Mouse (Mus musculus) ES-Bruce4 (cell line): ENCODE data around the gene Agpat4. TPM values are rescaled to one million over a fixed set of nuclear protein-coding genes. Genes with fewer than 3 reads are reported as not detected.
A peak's percentile ranks its signal among the peaks of the same experiment; 100 is the strongest.

ENCODE experiments used
- H3K27ac ChIP-seq: 2 replicates; pipeline ENCODE4 v1.5.1; 2012; ENCODE audit warnings: low read length, inconsistent platforms; ENCODE audit not compliant: insufficient read depth
- H3K27me3 ChIP-seq: 2 replicates; pipeline ENCODE4 v1.6.1; 2012; ENCODE audit warnings: mild to moderate bottlenecking, low read length, inconsistent platforms; ENCODE audit not compliant: control insufficient read depth, poor library complexity, insufficient read depth, severe bottlenecking
- H3K36me3 ChIP-seq: 2 replicates; pipeline ENCODE4 v1.6.1; 2012; ENCODE audit warnings: inconsistent platforms, mild to moderate bottlenecking, low read length, moderate library complexity; ENCODE audit not compliant: control insufficient read depth, poor library complexity, insufficient read depth, severe bottlenecking
- H3K4me1 ChIP-seq: one replicate; pipeline ENCODE4 v1.8.1; 2011; ENCODE audit warnings: low read length; ENCODE audit not compliant: control insufficient read depth, insufficient read depth
- H3K4me3 ChIP-seq: 2 replicates; pipeline ENCODE4 v1.5.1; 2011; ENCODE audit warnings: low read depth, mild to moderate bottlenecking, low read length
- H3K9ac ChIP-seq: 2 replicates; pipeline ENCODE4 v1.6.1; 2012; ENCODE audit warnings: low read depth, mild to moderate bottlenecking, inconsistent platforms; ENCODE audit not compliant: poor library complexity, severe bottlenecking
- H3K9me3 ChIP-seq: replicated peaks from 2 replicates; pipeline ENCODE4 v1.6.1; 2012; ENCODE audit warnings: mild to moderate bottlenecking, low read length, inconsistent platforms; ENCODE audit not compliant: control insufficient read depth, poor library complexity, insufficient read depth, severe bottlenecking
- CTCF ChIP-seq: IDR thresholded peaks from one replicate; pipeline ENCODE4 v1.8.1; 2011; ENCODE audit warnings: low read depth, low read length
- EP300 ChIP-seq: IDR thresholded peaks from 2 replicates; pipeline ENCODE4 v1.6.1; 2011; ENCODE audit warnings: low read depth, low read length; ENCODE audit not compliant: insufficient read depth
- POLR2A ChIP-seq: IDR thresholded peaks from one replicate; pipeline ENCODE4 v1.8.1; 2011; ENCODE audit warnings: low read length; ENCODE audit not compliant: insufficient read depth
- polyA plus RNA-seq: library from polyadenylated mRNA; stranded (reverse); fragments of >200 nt; gene quantifications from 2 replicates; pipeline ENCODE4 v1.2.4, GENCODE M21; 2011; ENCODE audit warnings: low read depth; ENCODE audit not compliant: missing spikeins, insufficient read depth, insufficient read length

The Agpat4 gene
- polyA plus RNA-seq, 1 experiment: 80.4 TPM

DNA sequence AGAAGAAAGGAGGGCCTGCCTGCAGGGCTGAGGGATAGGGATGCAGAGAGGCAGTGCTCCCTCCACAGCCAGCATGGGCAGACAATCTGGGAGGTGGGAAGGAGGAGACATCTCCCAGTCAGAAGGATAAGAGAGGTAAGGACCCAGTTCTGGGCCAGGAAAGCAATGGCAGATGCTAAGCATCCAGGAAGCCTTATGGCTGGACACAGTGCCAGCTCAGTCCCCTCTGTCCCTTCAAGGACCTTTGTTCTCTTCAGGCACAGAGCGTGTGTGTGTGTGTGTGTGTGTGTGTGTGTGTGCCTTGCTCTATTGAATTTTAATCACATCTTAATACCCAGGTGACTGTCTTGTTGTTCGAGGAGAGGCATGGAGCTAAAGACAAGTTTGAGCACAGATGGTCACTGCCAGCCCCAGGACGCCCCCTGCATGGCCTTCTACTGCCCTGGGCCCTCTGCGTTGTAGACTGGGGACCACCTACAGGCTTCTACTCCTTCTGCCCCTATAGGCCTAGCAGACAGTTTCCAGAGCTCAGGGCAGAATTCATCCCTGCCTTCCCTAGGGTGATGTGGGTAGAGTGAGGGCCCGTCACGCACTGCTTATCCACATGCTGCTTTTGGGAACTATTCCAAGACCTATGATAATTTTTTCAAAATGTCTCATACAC is 25.5 kb upstream of the Agpat4 start:
- TF ChIP-seq CTCF (no peak), POLR2A (no peak), EP300 (no peak)
- Histone ChIP-seq H3K9ac (no peak overlapping the region), H3K27me3 (no peaks in the 10 kb centered on the region)

DNA sequence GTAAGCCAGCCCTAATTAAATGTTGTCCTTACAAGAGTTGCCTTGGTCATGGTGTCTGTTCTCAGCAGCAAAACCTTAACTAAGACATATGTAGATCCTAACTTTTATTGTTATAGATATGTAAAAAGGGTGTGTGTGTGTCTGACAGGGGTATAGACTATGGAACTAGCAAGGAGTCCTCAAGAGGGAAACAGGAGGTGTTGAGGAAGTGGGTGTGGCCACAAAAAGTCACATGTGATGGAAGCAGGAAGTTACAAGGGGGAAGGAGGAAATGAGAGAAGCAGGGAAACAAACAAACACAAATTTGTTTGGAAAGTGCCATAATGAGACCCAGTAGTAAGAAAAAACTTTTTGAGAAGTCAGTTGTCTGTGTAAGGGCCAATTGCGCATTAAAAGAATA is 24.5 kb upstream of the Agpat4 start:
- no peak overlapping the region for H3K27ac ChIP-seq
- H3K4me1 ChIP-seq: no peaks in the 10 kb centered on the region
- H3K4me3 ChIP-seq: no peak overlapping the region
- no peaks in the 10 kb centered on the region for H3K9me3 ChIP-seq
- H3K27me3 ChIP-seq: no peaks in the 10 kb centered on the region
- no peak overlapping the region for H3K9ac ChIP-seq
- H3K36me3 ChIP-seq: no peaks in the 10 kb centered on the region
- TF ChIP-seq CTCF (no peak), EP300 (no peak), POLR2A (no peak)

More for the DNA sequence above, 25.5 kb upstream of the Agpat4 start:
- Histone ChIP-seq H3K27ac (no peak overlapping the region), H3K4me1 (no peaks in the 10 kb centered on the region), H3K4me3 (no peak overlapping the region), H3K9me3 (no peaks in the 10 kb centered on the region), H3K36me3 (no peaks in the 10 kb centered on the region)

DNA sequence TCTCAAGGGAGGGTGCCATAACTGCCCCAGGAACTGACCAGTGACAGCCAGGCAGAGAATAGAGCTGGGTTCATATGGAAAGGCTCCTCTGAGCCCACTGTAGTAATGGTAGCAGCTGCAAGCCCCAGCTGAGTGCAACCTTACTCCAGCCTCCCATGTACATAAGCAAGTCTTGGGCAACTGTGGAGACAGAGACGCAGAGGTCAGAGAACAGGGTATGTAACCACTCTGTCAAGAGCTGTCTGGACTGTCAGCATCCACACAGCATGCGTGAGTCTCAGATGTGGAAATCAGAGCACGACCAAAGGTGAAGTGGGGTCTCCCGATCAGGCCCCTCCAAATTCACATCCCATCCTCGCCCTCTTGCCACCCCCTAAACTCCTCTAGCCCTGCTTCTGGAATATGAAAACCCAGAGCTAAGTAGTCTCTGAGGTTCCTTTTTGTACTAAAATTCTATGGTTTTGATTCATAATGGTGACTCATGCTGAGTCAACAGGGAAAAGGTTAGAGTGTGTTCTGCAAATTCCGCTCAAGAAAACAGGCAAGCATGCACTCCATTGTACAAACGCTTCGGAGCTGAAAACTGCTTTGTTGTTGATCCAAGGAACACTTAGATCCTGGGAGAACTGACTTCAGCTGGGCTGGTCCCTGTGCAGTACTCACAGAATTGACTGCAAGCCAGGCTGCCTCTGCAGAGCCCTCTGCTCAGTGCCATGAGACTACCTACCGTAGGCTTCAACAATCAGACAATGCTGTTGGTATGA is 23.5 kb upstream of the Agpat4 start:
- TF ChIP-seq EP300 (no peak), POLR2A (no peak), CTCF (no peak)
- Histone ChIP-seq H3K9me3 (no peaks in the 10 kb centered on the region), H3K27me3 (no peaks in the 10 kb centered on the region), H3K4me1 (no peaks in the 10 kb centered on the region), H3K9ac (no peak overlapping the region), H3K36me3 (no peaks in the 10 kb centered on the region), H3K4me3 (no peak overlapping the region), H3K27ac (no peak overlapping the region)

DNA sequence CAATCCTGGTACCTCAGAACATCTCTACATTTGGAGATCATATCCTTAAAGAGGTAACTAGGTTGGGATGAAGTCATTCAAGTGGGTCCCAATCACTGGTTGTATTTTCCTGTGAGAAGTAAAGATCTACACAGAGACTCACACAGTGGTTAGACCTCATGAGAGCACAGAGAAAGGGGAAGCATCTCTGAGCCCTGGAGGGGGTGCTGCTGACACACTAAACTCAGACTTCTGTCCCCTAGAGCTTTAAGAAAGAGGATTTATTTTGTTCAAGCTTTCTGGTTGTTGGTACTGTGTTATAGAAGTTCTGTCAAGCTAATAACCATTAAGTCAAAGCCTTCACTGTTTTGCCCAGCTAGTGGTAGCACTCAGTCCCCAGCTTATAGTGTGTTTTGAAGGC is 19.1 kb upstream of the Agpat4 start:
- TF ChIP-seq POLR2A (no peak), EP300 (no peak), CTCF (no peak)
- H3K36me3 ChIP-seq: no peaks in the 10 kb centered on the region
- H3K27me3 ChIP-seq: no peaks in the 10 kb centered on the region
- peaks cover 2% of the 10 kb centered on the region for H3K4me1 ChIP-seq
- H3K9ac ChIP-seq: no peak overlapping the region
- H3K4me3 ChIP-seq: no peak overlapping the region
- peaks cover 5% of the 10 kb centered on the region; the same call in 1 of the 2 replicates for H3K9me3 ChIP-seq
- H3K27ac ChIP-seq: no peak overlapping the region

DNA sequence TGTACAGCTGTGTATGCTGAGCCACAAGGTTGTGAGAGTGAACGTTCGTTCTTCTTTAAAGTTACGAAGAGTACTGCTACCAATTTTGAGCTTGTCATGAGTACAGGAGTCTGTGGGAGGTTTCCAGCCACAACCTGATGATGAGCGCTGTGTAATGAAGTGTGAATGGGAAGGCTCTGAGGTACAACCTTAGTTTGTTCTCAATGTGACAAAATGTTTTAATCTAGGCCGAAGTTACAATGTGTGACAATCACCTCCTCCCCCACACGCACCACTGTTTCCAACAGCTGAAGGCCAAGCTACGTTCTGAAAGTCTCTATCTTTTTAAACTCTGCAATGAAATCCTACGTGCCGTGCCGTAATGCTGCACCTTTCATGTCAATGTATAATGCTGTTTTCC is 16.2 kb upstream of the Agpat4 start:
- Histone ChIP-seq H3K27ac (no peak overlapping the region), H3K9me3 (peaks cover 5% of the 10 kb centered on the region; the same call in 1 of the 2 replicates), H3K9ac (no peak overlapping the region), H3K4me1 (peaks cover 2% of the 10 kb centered on the region), H3K36me3 (no peaks in the 10 kb centered on the region), H3K27me3 (no peaks in the 10 kb centered on the region), H3K4me3 (no peak overlapping the region)
- TF ChIP-seq POLR2A (no peak), CTCF (no peak), EP300 (no peak)

DNA sequence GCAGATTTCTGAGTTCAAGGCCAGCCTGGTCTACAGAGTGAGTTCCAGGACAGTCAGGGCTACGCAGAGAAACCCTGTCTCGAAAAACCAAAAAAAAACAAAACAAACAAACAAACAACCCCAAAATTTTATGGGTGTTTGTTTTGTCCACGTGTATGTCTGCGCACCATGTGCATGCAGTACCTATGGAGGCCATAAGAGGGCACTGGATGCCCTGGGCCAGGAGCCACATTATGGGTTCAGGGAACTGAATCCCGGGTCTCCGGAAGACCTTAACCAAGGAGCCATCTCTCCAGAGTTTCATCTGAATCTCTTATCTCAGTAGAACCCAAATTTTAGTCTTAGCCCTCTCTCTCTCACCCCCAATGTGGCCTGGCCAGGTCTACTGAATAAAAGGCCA is 14.7 kb upstream of the Agpat4 start:
- Histone ChIP-seq H3K4me3 (no peak overlapping the region), H3K27ac (no peak overlapping the region), H3K27me3 (no peaks in the 10 kb centered on the region), H3K4me1 (peaks cover 2% of the 10 kb centered on the region), H3K36me3 (no peaks in the 10 kb centered on the region), H3K9me3 (peaks cover 5% of the 10 kb centered on the region; the same call in 1 of the 2 replicates), H3K9ac (no peak overlapping the region)
- TF ChIP-seq POLR2A: no peak
- TF ChIP-seq CTCF: peak; percentile 79
